Mouse (Mus musculus): ENCODE data around the gene Tfeb.

Gene Tfeb

GRCm38 (mm10) chr17:47736856-47737255 lies at the start of gene Tfeb:
TSS of gene Tfeb (plus strand) at chr17:47737030.
- peak; percentile 94 for DNase-seq (ENCODE audit: low read depth, low spot score)

DNA sequence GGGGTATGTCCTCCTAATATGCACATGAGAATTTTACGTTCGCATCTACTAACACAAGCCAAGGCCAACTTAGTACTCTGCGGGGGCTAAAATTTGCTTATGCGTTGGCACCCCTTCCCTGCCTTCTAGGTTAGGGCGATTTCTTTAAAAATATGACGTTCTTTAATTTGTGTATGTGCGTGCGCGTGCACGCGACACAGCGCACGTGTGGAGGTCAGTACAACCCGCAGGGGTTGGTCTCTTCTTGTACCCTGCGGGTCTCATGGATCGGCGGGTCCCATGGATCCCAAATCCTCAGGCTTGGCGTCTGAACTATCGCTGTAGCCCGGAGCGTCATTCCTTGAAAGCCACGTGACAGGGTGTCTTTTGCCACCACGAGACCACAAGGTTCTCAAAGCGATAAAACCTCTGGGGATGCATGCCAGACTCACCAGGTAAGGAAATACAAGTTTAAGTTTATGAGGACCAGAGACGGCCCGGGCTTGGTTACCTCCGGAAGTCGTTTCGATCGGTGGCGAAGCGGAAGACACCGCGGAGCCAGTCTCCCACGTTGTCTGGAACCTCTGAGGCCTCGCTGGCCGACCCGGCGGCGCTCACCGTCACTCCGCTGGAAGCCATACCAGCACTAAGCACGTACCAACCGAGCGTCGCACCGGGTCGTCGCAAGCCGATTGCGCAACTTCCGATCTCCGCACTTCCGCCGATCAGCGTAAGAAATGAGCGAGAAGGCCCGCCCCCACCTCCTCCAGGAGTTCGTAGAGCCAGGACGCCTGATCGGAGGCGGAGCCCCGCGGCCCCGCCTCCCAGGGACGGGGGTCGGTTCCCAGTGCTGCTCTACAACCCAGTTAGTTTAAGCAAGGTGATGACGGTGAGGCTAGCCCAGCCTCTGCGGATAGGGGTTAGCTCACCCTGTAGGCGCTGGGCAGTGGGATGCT lies 49.2 kb upstream of the Tfeb start:
- peak; percentile 98 for DNase-seq (ENCODE audit: low read depth, low spot score)

DNA sequence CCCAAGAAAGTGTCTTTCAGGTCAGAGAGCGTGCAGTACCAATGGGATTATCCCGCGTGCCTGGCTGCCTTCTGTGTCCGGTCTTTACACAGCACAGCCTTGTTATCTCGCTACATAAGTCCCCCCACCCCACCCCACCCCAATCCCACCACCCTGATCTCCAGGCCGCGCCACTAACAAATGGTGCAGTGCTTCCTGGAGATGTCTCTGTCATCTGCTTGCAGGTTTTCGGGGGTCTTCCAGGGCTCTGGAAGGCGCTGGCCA lies 48.6 kb upstream of the Tfeb start, which contains the start of gene Tomm6:
TSS of gene Tomm6 (minus strand) at position 43 of the 264 bp plus-strand sequence.
- DNase-seq (ENCODE audit: low read depth, low spot score): no peak

DNA sequence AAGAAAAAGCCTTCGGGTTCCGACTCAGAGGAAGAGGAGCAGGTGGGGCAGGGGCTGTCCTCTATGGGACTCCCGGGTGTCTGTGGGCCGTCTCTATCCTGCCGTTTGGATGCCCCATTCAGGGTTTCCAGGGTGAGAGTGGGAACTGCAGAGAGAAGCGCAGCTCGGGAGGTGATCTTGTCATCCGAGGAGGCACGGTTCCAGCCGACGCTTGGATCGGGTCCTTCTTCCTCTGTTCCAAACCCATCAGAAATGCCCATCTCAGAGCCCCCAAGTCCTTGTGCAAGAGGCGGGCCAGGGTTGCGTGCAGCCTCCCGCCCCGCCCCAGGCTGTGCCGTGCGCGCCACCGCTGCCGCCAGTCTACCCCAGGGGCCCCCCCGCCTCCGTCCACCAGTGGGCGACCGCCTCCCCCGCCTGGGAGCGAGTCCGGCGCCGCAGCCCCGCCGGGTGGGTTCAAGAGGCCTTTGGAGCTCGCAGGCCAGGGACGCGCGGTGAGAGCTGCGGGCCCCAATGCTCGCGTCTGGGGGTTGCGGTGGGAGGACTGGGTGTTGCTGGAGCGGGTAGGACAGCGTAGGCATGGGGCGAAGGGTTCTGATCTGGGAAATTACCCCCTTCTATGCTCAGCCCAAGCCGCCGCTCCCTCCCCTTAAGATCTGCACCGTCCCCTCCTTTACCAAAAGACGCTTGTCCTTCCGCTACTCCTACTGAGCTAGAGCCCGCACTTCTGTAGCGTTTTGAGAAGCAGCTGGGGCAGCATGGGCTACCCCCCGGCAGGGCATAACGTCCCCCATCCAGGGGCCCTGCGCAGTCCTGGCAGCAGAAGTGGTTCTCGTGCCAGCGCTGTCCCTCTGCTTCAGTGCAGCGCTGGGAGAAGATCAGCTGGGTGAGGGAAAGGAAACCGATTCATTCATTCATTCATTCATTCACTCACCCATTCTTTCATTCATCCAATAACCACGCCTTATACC lies 47.9 kb upstream of the Tfeb start, which contains the start of gene Frs3:
TSS of gene Frs3 (plus strand) at position 423 of the 968 bp plus-strand sequence.
- peak; percentile 65 for DNase-seq (ENCODE audit: low read depth, low spot score)

- DNase-seq (ENCODE audit: low read depth, low spot score): no peak
Measured at GRCm38 (mm10) chr17:47689894-47690293, 46.9 kb upstream of the Tfeb start.

DNA sequence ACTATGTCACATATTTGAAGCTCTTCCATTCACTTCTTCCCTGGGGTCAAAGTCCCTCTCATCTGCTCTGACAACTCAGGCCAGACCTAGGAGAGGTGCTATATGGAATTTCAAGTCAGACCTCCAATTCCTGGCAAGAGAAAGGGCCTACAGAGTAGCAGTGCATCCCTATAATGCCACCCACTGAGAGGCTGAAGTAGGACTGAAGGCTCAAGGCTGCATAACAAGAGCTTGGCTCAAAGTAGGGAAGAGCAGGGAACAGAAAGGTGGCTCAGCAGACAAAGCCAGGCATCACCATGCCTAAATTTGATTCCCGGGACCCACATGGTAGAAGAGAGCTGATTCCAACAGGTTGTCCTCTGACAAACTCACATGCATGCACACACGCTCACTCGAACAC lies 45.2 kb upstream of the Tfeb start:
- no peak for DNase-seq (ENCODE audit: low read depth, low spot score)

DNA sequence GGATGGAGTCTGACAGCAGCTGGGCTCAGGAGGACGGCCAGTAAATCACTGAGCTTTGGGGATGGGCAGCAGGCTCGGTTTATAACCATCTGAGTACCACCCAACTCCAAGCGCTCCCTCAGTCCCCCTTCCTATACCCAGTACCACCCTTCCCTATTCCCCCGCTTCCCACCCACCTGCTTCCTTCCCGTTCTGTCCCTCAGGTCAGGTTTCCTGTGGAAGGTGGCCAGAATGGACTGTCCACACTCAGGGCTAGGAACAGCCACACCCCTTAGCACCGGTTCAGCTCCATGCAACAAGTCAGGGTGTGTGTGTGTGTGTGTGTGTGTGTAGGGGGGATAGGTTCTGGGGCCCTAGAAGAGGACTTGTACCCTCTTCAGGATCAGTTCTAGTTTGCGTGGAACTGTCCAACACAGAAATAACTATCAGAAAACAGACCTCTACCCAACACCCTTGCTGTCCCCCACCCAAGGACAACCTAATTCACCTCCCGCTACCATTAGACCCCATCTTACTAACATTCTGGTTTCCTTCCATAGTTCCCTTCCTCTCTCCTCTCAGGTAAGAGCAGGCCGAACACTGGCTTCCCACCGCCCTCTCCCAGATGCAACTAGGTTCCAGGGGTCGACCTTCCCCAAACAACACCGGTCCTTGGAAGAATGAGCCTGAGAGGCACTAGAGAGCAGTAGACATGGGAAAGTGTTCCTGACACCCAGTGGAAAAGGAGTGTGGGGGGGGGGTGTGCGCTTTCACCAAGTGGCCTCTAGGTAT lies 43.0 kb upstream of the Tfeb start:
- no peak for DNase-seq (ENCODE audit: low read depth, low spot score)

DNA sequence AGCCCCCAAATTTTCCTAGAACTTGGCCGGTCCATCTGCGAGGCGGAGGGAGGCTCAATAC lies 42.6 kb upstream of the Tfeb start, which contains the start of gene Gm21981:
TSS of gene Gm21981 (minus strand) at position 14 of the 61 bp plus-strand sequence.
- no peak for DNase-seq (ENCODE audit: low read depth, low spot score)

DNA sequence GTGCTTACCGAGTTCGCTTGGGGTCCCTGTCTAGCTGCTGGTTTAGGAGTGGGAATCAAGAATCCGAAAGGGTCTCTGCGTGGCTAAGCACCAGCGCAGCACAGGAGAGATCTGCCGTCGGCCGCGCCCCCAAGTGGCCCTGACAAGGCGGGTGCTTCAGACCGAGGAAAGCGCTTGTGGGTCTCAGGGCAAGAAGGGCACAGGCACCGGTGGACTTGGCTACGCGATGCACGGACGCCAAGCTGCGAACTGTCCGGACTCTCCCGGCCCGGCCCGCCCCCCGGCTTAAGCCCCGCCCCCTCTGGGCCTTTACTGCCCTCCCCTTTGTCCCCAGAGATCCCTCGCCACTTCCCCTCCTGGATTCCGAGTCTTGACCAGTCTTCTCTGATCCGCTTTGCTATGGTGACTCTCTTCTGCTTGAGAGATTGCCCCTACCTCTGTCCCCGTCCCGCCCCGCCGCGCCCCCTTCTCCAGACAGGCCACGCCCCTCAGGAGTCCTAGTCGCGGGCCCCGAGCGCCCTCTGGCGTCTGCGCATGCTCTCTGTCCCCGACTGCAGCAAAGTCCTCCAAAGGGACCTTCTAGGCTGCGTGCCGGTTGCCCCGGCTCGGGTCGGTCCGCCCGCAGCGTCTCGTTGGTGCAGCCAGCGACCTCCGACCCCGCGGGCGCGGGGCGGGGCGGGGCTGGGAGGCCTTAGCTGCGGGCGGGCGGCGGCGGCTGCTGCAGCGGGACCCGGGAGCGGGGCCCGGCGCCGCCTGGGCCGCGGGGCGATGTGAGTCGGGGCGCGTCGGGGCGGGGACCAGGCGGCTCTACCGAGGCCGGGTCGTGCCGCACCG lies 42.1 kb upstream of the Tfeb start, which contains the start of gene Prickle4:
TSS of gene Prickle4 (minus strand) at position 234 of the 834 bp plus-strand sequence.
- peak; percentile 93 for DNase-seq (ENCODE audit: low read depth, low spot score)

DNA sequence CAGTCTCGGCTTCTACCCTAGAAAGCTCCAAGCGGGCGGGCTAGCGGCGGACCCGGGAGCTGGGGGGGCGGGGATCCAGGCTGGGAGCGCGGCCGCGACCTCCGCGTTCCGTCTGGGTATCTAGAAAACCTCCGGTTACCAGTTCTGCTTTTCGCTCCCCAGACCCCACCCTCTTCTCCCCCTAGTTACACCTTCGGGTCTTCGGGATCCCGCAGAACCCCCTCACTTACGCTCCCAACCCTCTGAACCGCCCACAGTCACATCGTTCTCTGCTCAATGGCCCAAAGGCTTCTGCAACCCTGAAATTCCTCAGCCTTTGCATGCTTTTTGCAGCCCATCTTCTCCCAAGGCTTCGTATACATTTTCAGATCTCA lies 41.5 kb upstream of the Tfeb start:
- DNase-seq (ENCODE audit: low read depth, low spot score): no peak

- DNase-seq (ENCODE audit: low read depth, low spot score): no peak
Measured at GRCm38 (mm10) chr17:47698156-47698555, 38.7 kb upstream of the Tfeb start.

- no peak for DNase-seq (ENCODE audit: low read depth, low spot score)
Measured at GRCm38 (mm10) chr17:47699055-47699454, 37.8 kb upstream of the Tfeb start.

GRCm38 (mm10) chr17:47701793-47702192 lies 35.0 kb upstream of the Tfeb start:
- DNase-seq (ENCODE audit: low read depth, low spot score): no peak

DNA sequence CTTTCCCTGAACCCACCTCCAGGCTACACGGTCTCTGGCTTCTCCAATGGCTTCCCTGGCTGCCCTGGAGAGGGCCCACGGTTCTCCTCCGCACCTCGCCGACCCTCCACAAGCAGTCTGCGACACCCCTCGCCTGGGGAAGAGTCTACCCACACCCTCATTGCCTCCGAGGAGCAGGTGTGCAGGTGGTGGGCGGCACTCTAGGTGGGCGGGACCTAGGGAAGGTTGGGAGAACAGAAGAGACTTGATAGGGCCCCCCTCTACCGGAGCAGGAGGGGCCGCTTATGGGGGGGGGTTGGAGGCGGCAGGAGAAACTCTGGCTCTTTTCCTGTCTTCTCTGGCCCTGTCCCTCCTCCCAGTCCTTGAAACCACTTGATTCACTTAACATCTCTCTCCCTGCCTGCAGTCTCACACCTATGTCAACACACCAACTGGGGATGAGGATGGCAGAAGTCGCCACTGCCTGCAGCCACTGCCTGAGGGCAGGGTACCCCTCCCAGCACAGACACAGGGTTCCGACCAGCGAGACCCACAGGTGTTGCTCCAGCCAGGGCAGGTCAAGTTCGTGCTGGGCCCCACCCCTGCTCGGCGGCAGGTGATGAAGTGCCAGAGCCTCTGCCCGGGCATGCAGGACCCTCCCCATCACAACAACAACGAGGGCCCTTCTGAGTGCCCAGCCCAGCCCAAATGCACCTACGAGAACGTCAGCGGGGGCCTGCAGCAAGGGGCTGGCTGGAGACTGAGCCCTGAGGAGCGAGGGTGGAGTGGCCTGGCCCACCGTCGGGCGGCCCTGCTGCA lies 34.1 kb upstream of the Tfeb start:
- DNase-seq (ENCODE audit: low read depth, low spot score): no peak

DNA sequence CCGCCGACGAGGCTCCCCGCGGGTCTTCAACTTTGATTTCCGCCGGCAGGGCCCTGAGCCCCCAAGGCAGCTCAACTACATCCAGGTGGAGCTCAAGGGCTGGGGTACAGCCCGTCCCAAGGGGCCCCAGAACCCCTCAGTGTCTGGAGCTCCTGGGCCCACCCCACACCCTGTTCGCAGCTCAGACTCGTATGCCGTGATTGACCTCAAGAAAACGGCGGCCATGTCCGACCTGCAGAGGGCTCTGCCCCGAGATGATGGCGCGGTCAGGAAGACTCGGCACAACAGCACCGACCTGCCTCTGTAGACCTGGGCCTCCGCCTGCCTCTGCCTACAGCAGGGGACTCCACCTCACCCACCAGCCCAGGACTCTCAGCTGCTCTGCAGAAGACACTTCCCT lies 33.3 kb upstream of the Tfeb start:
- DNase-seq (ENCODE audit: low read depth, low spot score): no peak

DNA sequence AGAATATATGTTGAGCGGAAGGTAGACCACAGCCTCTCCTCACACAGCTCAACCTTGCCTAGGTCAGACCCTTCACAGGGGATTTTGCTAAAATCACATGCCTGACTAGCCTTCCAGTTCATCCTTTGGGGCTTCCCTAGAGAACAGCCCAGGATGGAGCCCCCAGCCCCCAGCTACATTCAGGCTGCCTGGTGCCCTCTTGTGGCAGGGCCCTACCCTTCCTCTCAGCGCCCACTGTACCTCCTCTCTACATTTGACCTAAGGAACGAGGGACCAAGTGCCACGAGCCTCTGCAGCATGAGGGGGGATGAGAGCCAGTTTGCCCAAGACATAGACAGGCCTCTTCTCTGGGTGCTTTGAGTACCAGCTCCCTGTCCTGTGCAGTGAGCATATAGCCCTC lies 32.1 kb upstream of the Tfeb start:
- no peak for DNase-seq (ENCODE audit: low read depth, low spot score)

GRCm38 (mm10) chr17:47706196-47706595 lies 30.6 kb upstream of the Tfeb start:
- no peak for DNase-seq (ENCODE audit: low read depth, low spot score)

- no peak for DNase-seq (ENCODE audit: low read depth, low spot score)
Measured at GRCm38 (mm10) chr17:47707961-47708360, 28.9 kb upstream of the Tfeb start.

GRCm38 (mm10) chr17:47708972-47709371 lies 27.9 kb upstream of the Tfeb start:
- DNase-seq (ENCODE audit: low read depth, low spot score): no peak

GRCm38 (mm10) chr17:47710036-47710435 lies 26.8 kb upstream of the Tfeb start:
- no peak for DNase-seq (ENCODE audit: low read depth, low spot score)
